Mouse (Mus musculus): ENCODE data around the gene Kcnd3. TPM values are rescaled to one million over a fixed set of nuclear protein-coding genes. Genes with fewer than 3 reads are reported as not detected.

Kcnd3 gene
- polyA plus RNA-seq, 1 experiment from 2014 or later, result 0.37 TPM

GRCm38 (mm10) chr3:105520446-105520845 is 68.3 kb downstream of the Kcnd3 start:
- H3K27me3 ChIP-seq (replicated peaks; ENCODE audit: control insufficient read depth, insufficient read depth, low read length), result no peaks in the 10 kb centered on the region
- no peak overlapping the region for H3K27ac ChIP-seq (ENCODE audit: low read depth, low read length)
- no peak for DNase-seq (ENCODE audit: low spot score)
- WGBS, result 48% methylated on average over 6 of the region's 6 CpGs
- H3K4me3 ChIP-seq (ENCODE audit: low read depth, low read length), result no peak overlapping the region
- H3K9ac ChIP-seq (ENCODE audit: low read depth, low read length), result no peak overlapping the region
- no peak overlapping the region for H3K4me2 ChIP-seq
- ATAC-seq (replicated peaks; ENCODE audit: low FRiP score), result no peak
- H3K4me1 ChIP-seq (replicated peaks; ENCODE audit: control insufficient read depth, insufficient read depth, low read length), result no peaks in the 10 kb centered on the region
- no peaks in the 10 kb centered on the region for H3K36me3 ChIP-seq (ENCODE audit: control insufficient read depth, insufficient read depth, low read length)
- no peaks in the 10 kb centered on the region for H3K9me3 ChIP-seq (ENCODE audit: control insufficient read depth, low read length)

- no peaks in the 10 kb centered on the region for H3K27me3 ChIP-seq (replicated peaks; ENCODE audit: control insufficient read depth, insufficient read depth, low read length)
- ATAC-seq (replicated peaks; ENCODE audit: low FRiP score) (no peak), DNase-seq (ENCODE audit: low spot score) (no peak)
- no peak overlapping the region for H3K4me2 ChIP-seq
- no peaks in the 10 kb centered on the region for H3K9me3 ChIP-seq (ENCODE audit: control insufficient read depth, low read length)
- WGBS, result 63% methylated on average over 12 of the region's 12 CpGs
- no peaks in the 10 kb centered on the region for H3K4me1 ChIP-seq (replicated peaks; ENCODE audit: control insufficient read depth, insufficient read depth, low read length)
- H3K9ac ChIP-seq (ENCODE audit: low read depth, low read length), result no peak overlapping the region
- no peak overlapping the region for H3K27ac ChIP-seq (ENCODE audit: low read depth, low read length)
- no peaks in the 10 kb centered on the region for H3K36me3 ChIP-seq (ENCODE audit: control insufficient read depth, insufficient read depth, low read length)
- H3K4me3 ChIP-seq (ENCODE audit: low read depth, low read length), result no peak overlapping the region
Observed at GRCm38 (mm10) chr3:105521178-105521631, 69.1 kb downstream of the Kcnd3 start.

GRCm38 (mm10) chr3:105521639-105522038 is 69.5 kb downstream of the Kcnd3 start:
- WGBS, result 80% methylated on average over 4 of the region's 4 CpGs
- no peaks in the 10 kb centered on the region for H3K9me3 ChIP-seq (ENCODE audit: control insufficient read depth, low read length)
- ATAC-seq (replicated peaks; ENCODE audit: low FRiP score), result no peak
- no peaks in the 10 kb centered on the region for H3K4me1 ChIP-seq (replicated peaks; ENCODE audit: control insufficient read depth, insufficient read depth, low read length)
- no peak for DNase-seq (ENCODE audit: low spot score)
- no peak overlapping the region for H3K4me3 ChIP-seq (ENCODE audit: low read depth, low read length)
- H3K27ac ChIP-seq (ENCODE audit: low read depth, low read length), result no peak overlapping the region
- H3K36me3 ChIP-seq (ENCODE audit: control insufficient read depth, insufficient read depth, low read length), result no peaks in the 10 kb centered on the region
- no peak overlapping the region for H3K4me2 ChIP-seq
- H3K9ac ChIP-seq (ENCODE audit: low read depth, low read length), result no peak overlapping the region
- no peaks in the 10 kb centered on the region for H3K27me3 ChIP-seq (replicated peaks; ENCODE audit: control insufficient read depth, insufficient read depth, low read length)

- H3K4me3 ChIP-seq (ENCODE audit: low read depth, low read length), result no peak overlapping the region
- H3K36me3 ChIP-seq (ENCODE audit: control insufficient read depth, insufficient read depth, low read length), result no peaks in the 10 kb centered on the region
- no peak for DNase-seq (ENCODE audit: low spot score)
- H3K9me3 ChIP-seq (ENCODE audit: control insufficient read depth, low read length), result no peaks in the 10 kb centered on the region
- H3K27ac ChIP-seq (ENCODE audit: low read depth, low read length), result no peak overlapping the region
- H3K9ac ChIP-seq (ENCODE audit: low read depth, low read length), result no peak overlapping the region
- no peak for ATAC-seq (replicated peaks; ENCODE audit: low FRiP score)
- no peak overlapping the region for H3K4me2 ChIP-seq
- no peaks in the 10 kb centered on the region for H3K27me3 ChIP-seq (replicated peaks; ENCODE audit: control insufficient read depth, insufficient read depth, low read length)
- no peaks in the 10 kb centered on the region for H3K4me1 ChIP-seq (replicated peaks; ENCODE audit: control insufficient read depth, insufficient read depth, low read length)
- WGBS, result 76% methylated on average over 8 of the region's 8 CpGs
Observed at GRCm38 (mm10) chr3:105528860-105529259, 76.7 kb downstream of the Kcnd3 start.

- no peaks in the 10 kb centered on the region for H3K9me3 ChIP-seq (ENCODE audit: control insufficient read depth, low read length)
- H3K36me3 ChIP-seq (ENCODE audit: control insufficient read depth, insufficient read depth, low read length), result no peaks in the 10 kb centered on the region
- H3K27ac ChIP-seq (ENCODE audit: low read depth, low read length), result no peak overlapping the region
- H3K4me2 ChIP-seq, result no peak overlapping the region
- no peaks in the 10 kb centered on the region for H3K27me3 ChIP-seq (replicated peaks; ENCODE audit: control insufficient read depth, insufficient read depth, low read length)
- 24% methylated on average over 5 of the region's 5 CpGs for WGBS
- no peaks in the 10 kb centered on the region for H3K4me1 ChIP-seq (replicated peaks; ENCODE audit: control insufficient read depth, insufficient read depth, low read length)
- no peak for DNase-seq (ENCODE audit: low spot score)
- no peak overlapping the region for H3K4me3 ChIP-seq (ENCODE audit: low read depth, low read length)
- H3K9ac ChIP-seq (ENCODE audit: low read depth, low read length), result no peak overlapping the region
- no peak for ATAC-seq (replicated peaks; ENCODE audit: low FRiP score)
Observed at GRCm38 (mm10) chr3:105529700-105530099, 77.6 kb downstream of the Kcnd3 start.

GRCm38 (mm10) chr3:105530363-105531130 is 78.4 kb downstream of the Kcnd3 start:
- H3K4me3 ChIP-seq (ENCODE audit: low read depth, low read length), result no peak overlapping the region
- H3K4me2 ChIP-seq, result no peak overlapping the region
- ATAC-seq (replicated peaks; ENCODE audit: low FRiP score) (no peak), DNase-seq (ENCODE audit: low spot score) (no peak)
- H3K27me3 ChIP-seq (replicated peaks; ENCODE audit: control insufficient read depth, insufficient read depth, low read length), result no peaks in the 10 kb centered on the region
- WGBS, result 34% methylated on average over 11 of the region's 11 CpGs
- no peaks in the 10 kb centered on the region for H3K9me3 ChIP-seq (ENCODE audit: control insufficient read depth, low read length)
- H3K9ac ChIP-seq (ENCODE audit: low read depth, low read length), result no peak overlapping the region
- no peak overlapping the region for H3K27ac ChIP-seq (ENCODE audit: low read depth, low read length)
- no peaks in the 10 kb centered on the region for H3K36me3 ChIP-seq (ENCODE audit: control insufficient read depth, insufficient read depth, low read length)
- H3K4me1 ChIP-seq (replicated peaks; ENCODE audit: control insufficient read depth, insufficient read depth, low read length), result no peaks in the 10 kb centered on the region

- no peak for DNase-seq (ENCODE audit: low spot score)
- no peak for ATAC-seq (replicated peaks; ENCODE audit: low FRiP score)
- Histone ChIP-seq H3K9me3 (ENCODE audit: control insufficient read depth, low read length) (no peaks in the 10 kb centered on the region), H3K4me1 (replicated peaks; ENCODE audit: control insufficient read depth, insufficient read depth, low read length) (peaks cover 3% of the 10 kb centered on the region; the same call in 1 of the 2 replicates), H3K36me3 (ENCODE audit: control insufficient read depth, insufficient read depth, low read length) (no peaks in the 10 kb centered on the region), H3K27me3 (replicated peaks; ENCODE audit: control insufficient read depth, insufficient read depth, low read length) (no peaks in the 10 kb centered on the region), H3K4me2 (no peak overlapping the region), H3K9ac (ENCODE audit: low read depth, low read length) (no peak overlapping the region), H3K4me3 (ENCODE audit: low read depth, low read length) (no peak overlapping the region), H3K27ac (ENCODE audit: low read depth, low read length) (no peak overlapping the region)
- WGBS, result 67% methylated on average over 6 of the region's 6 CpGs
Observed at GRCm38 (mm10) chr3:105538406-105538805, 86.3 kb downstream of the Kcnd3 start.

- Histone ChIP-seq H3K4me3 (ENCODE audit: low read depth, low read length) (no peak overlapping the region), H3K4me1 (replicated peaks; ENCODE audit: control insufficient read depth, insufficient read depth, low read length) (peaks cover 3% of the 10 kb centered on the region; the same call in 1 of the 2 replicates), H3K9ac (ENCODE audit: low read depth, low read length) (no peak overlapping the region), H3K4me2 (peak overlapping the region; percentile 16; the same call in 1 of the 2 replicates), H3K27ac (ENCODE audit: low read depth, low read length) (no peak overlapping the region), H3K9me3 (ENCODE audit: control insufficient read depth, low read length) (no peaks in the 10 kb centered on the region), H3K27me3 (replicated peaks; ENCODE audit: control insufficient read depth, insufficient read depth, low read length) (no peaks in the 10 kb centered on the region), H3K36me3 (ENCODE audit: control insufficient read depth, insufficient read depth, low read length) (no peaks in the 10 kb centered on the region)
- 11% methylated on average over 13 of the region's 13 CpGs for WGBS
- ATAC-seq (replicated peaks; ENCODE audit: low FRiP score) (no peak; the same call in 1 of the 2 replicates), DNase-seq (ENCODE audit: low spot score) (no peak)
Observed at GRCm38 (mm10) chr3:105538819-105539607, 86.9 kb downstream of the Kcnd3 start.

All from liver, embryonic 11.5 days (tissue).